Mouse (Mus musculus): ENCODE data around the gene Eif4g1. TPM values are rescaled to one million over a fixed set of nuclear protein-coding genes. Genes with fewer than 3 reads are reported as not detected.
"Not testable (repeated sequence)": the region's sequence is repeated elsewhere in the genome, so short reads cannot be mapped to it uniquely, and the experiment has no call there.

Eif4g1 gene
- 168 and 178 TPM in 2 replicates for polyA plus RNA-seq (2012; ENCODE audit: insufficient read depth, insufficient read length, missing spikeins)

GRCm38 (mm10) chr16:20668013-20668412 lies at the start of gene Eif4g1:
Eif4g1 (plus strand) TSS chr16:20668313.
- H3K4me1 ChIP-seq (ENCODE audit: control insufficient read depth, insufficient read depth, insufficient read length, low read length); H3K4me3 ChIP-seq (ENCODE audit: insufficient read depth, low read depth, low read length); H3K27ac ChIP-seq (replicated peaks; ENCODE audit: low read depth, low read length): not testable (repeated sequence)

- Histone ChIP-seq H3K4me1 (ENCODE audit: control insufficient read depth, insufficient read depth, insufficient read length, low read length) (0 out of 2 replicates have a peak, but pooled peaks cover 8% of the 10 kb centered on the region), H3K4me3 (ENCODE audit: insufficient read depth, low read depth, low read length) (peak overlapping the region; percentile 78), H3K27ac (replicated peaks; ENCODE audit: low read depth, low read length) (no peak overlapping the region)
These were observed 48.3 kb upstream of the Eif4g1 start for GRCm38 (mm10) chr16:20619541-20620398.

- H3K4me1 ChIP-seq (ENCODE audit: control insufficient read depth, insufficient read depth, insufficient read length, low read length), result 0 out of 2 replicates have a peak, but pooled peaks cover 8% of the 10 kb centered on the region
- no peak overlapping the region for H3K27ac ChIP-seq (replicated peaks; ENCODE audit: low read depth, low read length)
- peak overlapping the region; percentile 78 for H3K4me3 ChIP-seq (ENCODE audit: insufficient read depth, low read depth, low read length)
These were observed 47.7 kb upstream of the Eif4g1 start for GRCm38 (mm10) chr16:20620399-20620735.

GRCm38 (mm10) chr16:20620751-20621190 lies 47.3 kb upstream of the Eif4g1 start:
- H3K27ac ChIP-seq (replicated peaks; ENCODE audit: low read depth, low read length), result no peak overlapping the region
- 0 out of 2 replicates have a peak, but pooled peaks cover 8% of the 10 kb centered on the region for H3K4me1 ChIP-seq (ENCODE audit: control insufficient read depth, insufficient read depth, insufficient read length, low read length)

GRCm38 (mm10) chr16:20621191-20621990 lies 46.7 kb upstream of the Eif4g1 start, which contains the start of gene Camk2n2:
Camk2n2 (minus strand) TSS chr16:20621287.
- H3K4me1 ChIP-seq (ENCODE audit: control insufficient read depth, insufficient read depth, insufficient read length, low read length), result 0 out of 2 replicates have a peak, but pooled peaks cover 8% of the 10 kb centered on the region
- no peak within 1 kb of the TSS for H3K27ac ChIP-seq (replicated peaks; ENCODE audit: low read depth, low read length)
- H3K4me3 ChIP-seq (ENCODE audit: insufficient read depth, low read depth, low read length), result peak within 1 kb of the TSS; percentile 78

More at GRCm38 (mm10) chr16:20620751-20621190, 47.3 kb upstream of the Eif4g1 start:
- H3K4me3 ChIP-seq (ENCODE audit: insufficient read depth, low read depth, low read length), result peak overlapping the region; percentile 78

- Histone ChIP-seq H3K27ac (replicated peaks; ENCODE audit: low read depth, low read length) (no peak overlapping the region), H3K4me3 (ENCODE audit: insufficient read depth, low read depth, low read length) (peak overlapping the region; percentile 60), H3K4me1 (ENCODE audit: control insufficient read depth, insufficient read depth, insufficient read length, low read length) (0 out of 2 replicates have a peak, but pooled peaks cover 8% of the 10 kb centered on the region)
These were observed 46.0 kb upstream of the Eif4g1 start for GRCm38 (mm10) chr16:20621991-20622685.

- H3K27ac ChIP-seq (replicated peaks; ENCODE audit: low read depth, low read length), result no peak overlapping the region
- H3K4me3 ChIP-seq (ENCODE audit: insufficient read depth, low read depth, low read length), result no peak overlapping the region
- H3K4me1 ChIP-seq (ENCODE audit: control insufficient read depth, insufficient read depth, insufficient read length, low read length), result 0 out of 2 replicates have a peak, but pooled peaks cover 8% of the 10 kb centered on the region
These were observed 44.9 kb upstream of the Eif4g1 start for GRCm38 (mm10) chr16:20623211-20623610.

- Histone ChIP-seq H3K27ac (replicated peaks; ENCODE audit: low read depth, low read length) (no peak overlapping the region), H3K4me3 (ENCODE audit: insufficient read depth, low read depth, low read length) (no peak overlapping the region)
These were observed 39.2 kb upstream of the Eif4g1 start for GRCm38 (mm10) chr16:20628871-20629391.

GRCm38 (mm10) chr16:20629731-20630634 lies 38.1 kb upstream of the Eif4g1 start, which contains the start of gene Ece2:
Ece2 (plus strand) TSS chr16:20629828.
- Histone ChIP-seq H3K27ac (replicated peaks; ENCODE audit: low read depth, low read length) (no peak within 1 kb of the TSS), H3K4me3 (ENCODE audit: insufficient read depth, low read depth, low read length) (peak within 1 kb of the TSS; percentile 39), H3K4me1 (ENCODE audit: control insufficient read depth, insufficient read depth, insufficient read length, low read length) (no peaks in the 10 kb centered on the region; the same call in 1 of the 2 replicates)

More at GRCm38 (mm10) chr16:20628871-20629391, 39.2 kb upstream of the Eif4g1 start:
- no peaks in the 10 kb centered on the region; the same call in 1 of the 2 replicates for H3K4me1 ChIP-seq (ENCODE audit: control insufficient read depth, insufficient read depth, insufficient read length, low read length)

- H3K4me3 ChIP-seq (ENCODE audit: insufficient read depth, low read depth, low read length), result no peak overlapping the region
- no peaks in the 10 kb centered on the region for H3K4me1 ChIP-seq (ENCODE audit: control insufficient read depth, insufficient read depth, insufficient read length, low read length)
- no peak overlapping the region for H3K27ac ChIP-seq (replicated peaks; ENCODE audit: low read depth, low read length)
These were observed 30.7 kb upstream of the Eif4g1 start for GRCm38 (mm10) chr16:20637410-20637809.

GRCm38 (mm10) chr16:20638367-20638766 lies 29.7 kb upstream of the Eif4g1 start:
- H3K27ac ChIP-seq (replicated peaks; ENCODE audit: low read depth, low read length), result no peak overlapping the region
- no peaks in the 10 kb centered on the region for H3K4me1 ChIP-seq (ENCODE audit: control insufficient read depth, insufficient read depth, insufficient read length, low read length)
- no peak overlapping the region for H3K4me3 ChIP-seq (ENCODE audit: insufficient read depth, low read depth, low read length)

- Histone ChIP-seq H3K27ac (replicated peaks; ENCODE audit: low read depth, low read length) (no peak overlapping the region), H3K4me1 (ENCODE audit: control insufficient read depth, insufficient read depth, insufficient read length, low read length) (no peaks in the 10 kb centered on the region), H3K4me3 (ENCODE audit: insufficient read depth, low read depth, low read length) (no peak overlapping the region)
These were observed 26.0 kb upstream of the Eif4g1 start for GRCm38 (mm10) chr16:20642161-20642560.

- no peak overlapping the region for H3K4me3 ChIP-seq (ENCODE audit: insufficient read depth, low read depth, low read length)
- no peak overlapping the region for H3K27ac ChIP-seq (replicated peaks; ENCODE audit: low read depth, low read length)
These were observed 24.2 kb upstream of the Eif4g1 start for GRCm38 (mm10) chr16:20643911-20644310.

More at GRCm38 (mm10) chr16:20643911-20644310, 24.2 kb upstream of the Eif4g1 start:
- H3K4me1 ChIP-seq (ENCODE audit: control insufficient read depth, insufficient read depth, insufficient read length, low read length), result no peaks in the 10 kb centered on the region

Data from brown adipose tissue, adult 24 weeks (tissue).